Mouse (Mus musculus) myocyte (in vitro differentiated cells): ENCODE measurements at regions not wholly inside any gene's neighbourhood (a gene's known extent, or its start where the extent isn't known, plus 50 kb on each side); places are given as distances from the start of the nearest gene placed in this dataset.

Source experiments
- H3K27me3 ChIP-seq: one replicate; pipeline ENCODE4 v1.6.1; 2011; ENCODE audit not compliant: control insufficient read depth, insufficient read depth, insufficient read length
- H3K36me3 ChIP-seq: one replicate; pipeline ENCODE4 v1.6.1; 2011; ENCODE audit not compliant: control insufficient read depth, insufficient read depth
- H3K4me2 ChIP-seq: one replicate; pipeline ENCODE4 v1.6.1; 2011; ENCODE audit warnings: low read depth, control low read depth
- H3K4me3 ChIP-seq: one replicate; pipeline ENCODE4 v1.5.1; 2011; ENCODE audit warnings: mild to moderate bottlenecking, control low read depth, moderate library complexity
- H3K79me2 ChIP-seq: one replicate; pipeline ENCODE4 v1.6.1; 2011; ENCODE audit not compliant: control insufficient read depth, insufficient read depth
- H3ac ChIP-seq: one replicate; pipeline ENCODE4 v1.6.1; 2011; ENCODE audit not compliant: control insufficient read depth, insufficient read length
- CEBPB ChIP-seq: IDR thresholded peaks from 2 replicates; pipeline ENCODE4 v1.6.1; 2011; ENCODE audit warnings: mild to moderate bottlenecking, moderate library complexity; ENCODE audit not compliant: poor library complexity, insufficient read depth, severe bottlenecking
- E2F4 ChIP-seq: IDR thresholded peaks from one replicate; pipeline ENCODE4 v1.6.1; 2011; ENCODE audit warnings: mild to moderate bottlenecking, control low read depth, moderate library complexity; ENCODE audit not compliant: insufficient read depth
- MAX ChIP-seq: IDR thresholded peaks from one replicate; pipeline ENCODE4 v1.6.1; 2011; ENCODE audit warnings: low read depth, mild to moderate bottlenecking, control low read depth
- MYOD1 ChIP-seq, 3 experiments: IDR thresholded peaks; one replicate each; pipeline ENCODE4 v1.6.1; 2011; ENCODE audit warnings: control low read depth in 2 of 3, low read depth in 2 of 3, mild to moderate bottlenecking in 2 of 3, moderate library complexity in 1 of 3; ENCODE audit not compliant: insufficient read length in 2 of 3, control insufficient read depth in 1 of 3
- MYOG ChIP-seq, 3 experiments: IDR thresholded peaks; one replicate each; pipeline ENCODE4 v1.6.1; 2011; ENCODE audit warnings: control low read depth in 2 of 3, low read depth in 2 of 3, mild to moderate bottlenecking in 2 of 3; ENCODE audit not compliant: insufficient read length in 2 of 3, control insufficient read depth in 1 of 3, insufficient read depth in 1 of 3
- POLR2A ChIP-seq: IDR thresholded peaks from one replicate; pipeline ENCODE4 v1.6.1; 2011; ENCODE audit warnings: low read depth, mild to moderate bottlenecking, control low read depth, moderate library complexity; ENCODE audit not compliant: insufficient read length
- POLR2AphosphoS2 ChIP-seq: IDR thresholded peaks from one replicate; pipeline ENCODE4 v1.6.1; 2011; ENCODE audit warnings: low read depth, control low read depth; ENCODE audit not compliant: insufficient read length
- REST ChIP-seq: IDR thresholded peaks from one replicate; pipeline ENCODE4 v1.6.1; 2011; ENCODE audit warnings: mild to moderate bottlenecking, control low read depth, moderate library complexity; ENCODE audit not compliant: insufficient read depth, insufficient read length
- SRF ChIP-seq: IDR thresholded peaks from one replicate; pipeline ENCODE4 v1.6.1; 2011; ENCODE audit warnings: low read depth; ENCODE audit not compliant: control insufficient read depth, insufficient read length
- TCF12 ChIP-seq: IDR thresholded peaks from one replicate; pipeline ENCODE4 v1.6.1; 2011; ENCODE audit warnings: mild to moderate bottlenecking, control low read depth; ENCODE audit not compliant: poor library complexity, insufficient read depth, severe bottlenecking
- TCF3 ChIP-seq: IDR thresholded peaks from one replicate; pipeline ENCODE4 v1.6.1; 2011; ENCODE audit warnings: low read depth, control low read depth; ENCODE audit not compliant: insufficient read length
- USF1 ChIP-seq: IDR thresholded peaks from one replicate; pipeline ENCODE4 v1.6.1; 2011; ENCODE audit warnings: low read depth, mild to moderate bottlenecking, control low read depth, moderate library complexity

- H3K4me3 ChIP-seq, result no peak overlapping the region
- no peak overlapping the region for H3K4me2 ChIP-seq
- H3K36me3 ChIP-seq, result no peaks in the 10 kb centered on the region
- peaks cover 32% of the 10 kb centered on the region for H3K27me3 ChIP-seq
- TF ChIP-seq SRF, result no peak
- TF ChIP-seq TCF12, result no peak
- TF ChIP-seq MYOG (IDR thresholded peaks at IDR 0.05; ENCODE audit: control insufficient read depth in 1 of 3, insufficient read depth in 1 of 3, insufficient read length in 2 of 3, low read depth in 2 of 3), result no peak
- no peak for TF ChIP-seq USF1
- TF ChIP-seq CEBPB, result no peak
- no peak for TF ChIP-seq POLR2AphosphoS2
- no peak for TF ChIP-seq MAX
- TF ChIP-seq MYOD1 (IDR thresholded peaks at IDR 0.05; ENCODE audit: control insufficient read depth in 1 of 3, insufficient read length in 2 of 3, low read depth in 2 of 3), result no peak
- no peak for TF ChIP-seq REST
- TF ChIP-seq E2F4, result no peak
- no peak for TF ChIP-seq POLR2A
- TF ChIP-seq TCF3, result no peak
- H3ac ChIP-seq, result no peak overlapping the region
- no peaks in the 10 kb centered on the region for H3K79me2 ChIP-seq
Measured at GRCm38 (mm10) chr11:117036977-117037376, 78.0 kb upstream of the Sec14l1 start.

- Histone ChIP-seq H3K36me3 (no peaks in the 10 kb centered on the region), H3K27me3 (peaks cover 45% of the 10 kb centered on the region), H3ac (no peak overlapping the region), H3K4me3 (no peak overlapping the region), H3K4me2 (no peak overlapping the region), H3K79me2 (no peaks in the 10 kb centered on the region)
- TF ChIP-seq E2F4 (no peak), SRF (no peak), TCF3 (no peak), POLR2AphosphoS2 (no peak)
Measured at GRCm38 (mm10) chr11:117038282-117039106, 76.5 kb upstream of the Sec14l1 start.

GRCm38 (mm10) chr11:117040829-117041228, 74.1 kb upstream of the Sec14l1 start:
- no peak for TF ChIP-seq TCF12
- TF ChIP-seq USF1, result no peak
- no peak for TF ChIP-seq E2F4
- no peak for TF ChIP-seq TCF3
- TF ChIP-seq MYOD1 (IDR thresholded peaks at IDR 0.05; ENCODE audit: control insufficient read depth in 1 of 3, insufficient read length in 2 of 3, low read depth in 2 of 3), result no peak
- TF ChIP-seq MAX, result no peak
- TF ChIP-seq MYOG (IDR thresholded peaks at IDR 0.05; ENCODE audit: control insufficient read depth in 1 of 3, insufficient read depth in 1 of 3, insufficient read length in 2 of 3, low read depth in 2 of 3), result no peak
- TF ChIP-seq SRF, result no peak
- TF ChIP-seq POLR2A, result no peak
- no peak for TF ChIP-seq CEBPB
- TF ChIP-seq REST, result no peak
- no peak for TF ChIP-seq POLR2AphosphoS2
- H3K4me2 ChIP-seq, result no peak overlapping the region
- no peaks in the 10 kb centered on the region for H3K79me2 ChIP-seq
- H3K27me3 ChIP-seq, result peaks cover 61% of the 10 kb centered on the region
- H3ac ChIP-seq, result no peak overlapping the region
- no peak overlapping the region for H3K4me3 ChIP-seq
- no peaks in the 10 kb centered on the region for H3K36me3 ChIP-seq

DNA sequence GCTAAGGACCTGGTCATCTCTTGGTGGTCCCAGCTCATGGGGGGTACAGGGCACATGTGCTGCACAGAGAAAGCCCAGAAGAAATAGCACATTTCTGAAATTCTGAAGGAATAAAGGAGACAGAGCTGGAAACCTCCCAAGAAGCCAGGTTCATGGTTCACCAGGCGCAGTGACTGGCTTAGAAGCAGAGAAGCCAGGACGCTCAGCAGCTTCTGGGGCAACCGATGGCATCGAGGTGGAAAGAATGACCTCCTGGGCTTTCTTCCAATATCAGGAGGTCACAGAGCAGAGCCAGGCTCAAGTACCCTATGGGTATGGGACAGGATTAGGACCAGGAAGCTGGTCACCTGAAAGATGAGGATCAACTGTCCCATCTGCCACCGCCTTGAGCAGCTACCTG, 72.6 kb upstream of the Sec14l1 start:
- Histone ChIP-seq H3K4me2 (no peak overlapping the region), H3K27me3 (peaks cover 49% of the 10 kb centered on the region), H3K79me2 (no peaks in the 10 kb centered on the region), H3K36me3 (no peaks in the 10 kb centered on the region), H3K4me3 (no peak overlapping the region), H3ac (no peak overlapping the region)
- TF ChIP-seq TCF3 (no peak), USF1 (no peak), TCF12 (no peak), MAX (no peak), POLR2A (no peak), POLR2AphosphoS2 (no peak), SRF (no peak), E2F4 (no peak), REST (no peak)

DNA sequence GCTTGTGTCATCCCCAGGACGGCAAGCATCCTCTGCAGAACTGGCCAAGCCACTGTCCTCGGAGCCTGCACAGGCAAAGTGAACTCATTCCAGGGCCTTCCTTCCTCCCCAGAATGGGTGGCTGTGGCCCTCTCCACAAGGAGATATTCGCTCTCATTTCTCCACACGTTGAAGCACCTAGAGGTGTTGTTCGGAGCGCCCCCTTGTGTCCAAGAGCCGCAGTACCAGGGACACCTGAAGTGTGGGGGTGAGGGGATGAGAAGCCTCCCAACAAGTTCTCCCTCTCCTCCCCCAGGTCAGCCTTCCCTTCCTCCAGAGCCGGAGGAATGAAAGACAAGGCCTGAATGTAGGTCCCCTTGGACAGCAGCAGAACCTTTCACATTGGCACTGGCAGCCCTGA, 71.4 kb upstream of the Sec14l1 start:
- TF ChIP-seq MYOD1 (IDR thresholded peaks at IDR 0.05; ENCODE audit: control insufficient read depth in 1 of 3, insufficient read length in 2 of 3, low read depth in 2 of 3) (no peak), MYOG (IDR thresholded peaks at IDR 0.05; ENCODE audit: control insufficient read depth in 1 of 3, insufficient read depth in 1 of 3, insufficient read length in 2 of 3, low read depth in 2 of 3) (no peak), POLR2A (no peak), POLR2AphosphoS2 (no peak), TCF3 (no peak), REST (no peak), TCF12 (no peak), CEBPB (no peak), E2F4 (no peak)
- H3K27me3 ChIP-seq, result peaks cover 46% of the 10 kb centered on the region
- H3K36me3 ChIP-seq, result no peaks in the 10 kb centered on the region
- H3ac ChIP-seq, result no peak overlapping the region
- no peak overlapping the region for H3K4me3 ChIP-seq
- H3K79me2 ChIP-seq, result no peaks in the 10 kb centered on the region
- H3K4me2 ChIP-seq, result no peak overlapping the region
